Mouse (Mus musculus) hindbrain, postnatal 0 days (tissue): ENCODE measurements around the gene Wfdc12. TPM values are rescaled to one million over a fixed set of nuclear protein-coding genes. Genes with fewer than 3 reads are reported as not detected.
A peak's percentile ranks its signal among the peaks of the same experiment; 100 is the strongest.

ENCODE experiments used
- ATAC-seq: fragments of 200-750 bp; cut with Nextera tagmentation; 2 replicates; pipeline ENCODE4 v1.8.0; 2017; ENCODE audit warnings: mild to moderate bottlenecking, moderate TSS enrichment, moderate library complexity
- DNase-seq: peaks from one replicate; pipeline ENCODE4 v3.0.0-alpha.2; 2015; ENCODE audit warnings: low spot score
- H3K27ac ChIP-seq: fragments of 300-500 bp; sonication (generic); 2 replicates; pipeline ENCODE4 v1.5.1; 2014; ENCODE audit warnings: mild to moderate bottlenecking
- H3K27me3 ChIP-seq: fragments of 300-500 bp; sonication (generic); 2 replicates; pipeline ENCODE4 v1.6.1; 2014; ENCODE audit warnings: low read length, mixed read lengths; ENCODE audit not compliant: insufficient read depth
- H3K36me3 ChIP-seq: fragments of 300-500 bp; sonication (generic); 2 replicates; pipeline ENCODE4 v1.6.1; 2014; ENCODE audit warnings: low read length, mixed read lengths; ENCODE audit not compliant: insufficient read depth
- H3K4me1 ChIP-seq: fragments of 300-500 bp; sonication (generic); 2 replicates; pipeline ENCODE4 v1.6.1; 2014; ENCODE audit warnings: antibody characterized with exemption, low read length, mixed read lengths; ENCODE audit not compliant: insufficient read depth
- H3K4me2 ChIP-seq: fragments of 300-500 bp; sonication (generic); 2 replicates; pipeline ENCODE4 v1.6.1; 2014; ENCODE audit warnings: low read depth, mild to moderate bottlenecking, low read length, moderate library complexity, mixed read lengths
- H3K4me3 ChIP-seq: fragments of 300-500 bp; sonication (generic); 2 replicates; pipeline ENCODE4 v1.5.1; 2014; ENCODE audit warnings: low read length
- H3K9ac ChIP-seq: fragments of 300-500 bp; sonication (generic); replicated peaks from 2 replicates; pipeline ENCODE4 v1.6.1; 2014; ENCODE audit warnings: mild to moderate bottlenecking, low read length, moderate library complexity, mixed read lengths
- H3K9me3 ChIP-seq: fragments of 300-500 bp; sonication (generic); 2 replicates; pipeline ENCODE4 v1.6.1; 2016; ENCODE audit warnings: low read length, mixed read lengths
- CTCF ChIP-seq: IDR thresholded peaks from 2 replicates; pipeline ENCODE4 v1.5.1; 2016; ENCODE audit warnings: antibody characterized with exemption, control low read depth, low read depth
- WGBS: fragments of 180-500 bp; shearing (Covaris S2); extraction: QIAGEN DNeasy Blood & Tissue Kit; methylation state at CpG from one replicate; pipeline ENCODE4 v1.1.7; 2014; 5-methylcytosine and 5-hydroxymethylcytosine counted together
- polyA plus RNA-seq: library from polyadenylated mRNA; unstranded; fragments of >200 nt; fragmentation: Nextera tagmentation; extraction: Ambion mirVana; gene quantifications from 2 replicates; pipeline ENCODE4 v1.2.1, GENCODE M21; 2015
- total RNA-seq: library from RNA; depleted of rRNA; stranded (reverse); fragments of >200 nt; gene quantifications from 2 replicates; pipeline ENCODE4 v1.2.3, GENCODE M21; 2014

Gene Wfdc12
- total and polyA plus RNA-seq, 2 experiments from 2014 or later = not detected

GRCm38 (mm10) chr2:164194959-164195630, 4.7 kb upstream of the Wfdc12 start:
- TF ChIP-seq CTCF = no peak
- no peak overlapping the region for H3K4me2 ChIP-seq
- H3K4me1 ChIP-seq = no peaks in the 10 kb centered on the region
- DNase-seq (no peak), ATAC-seq (no peak)
- no peak overlapping the region for H3K27ac ChIP-seq
- H3K4me3 ChIP-seq = no peak overlapping the region
- H3K9me3 ChIP-seq = no peaks in the 10 kb centered on the region
- no peak overlapping the region for H3K9ac ChIP-seq
- 78% methylated on average over 5 of the region's 5 CpGs for WGBS
- no peaks in the 10 kb centered on the region for H3K27me3 ChIP-seq
- no peaks in the 10 kb centered on the region for H3K36me3 ChIP-seq

- Histone ChIP-seq H3K27ac (no peak overlapping the region), H3K27me3 (no peaks in the 10 kb centered on the region), H3K9ac (no peak overlapping the region), H3K36me3 (no peaks in the 10 kb centered on the region), H3K4me2 (no peak overlapping the region), H3K4me3 (no peak overlapping the region), H3K4me1 (no peaks in the 10 kb centered on the region), H3K9me3 (no peaks in the 10 kb centered on the region)
- TF ChIP-seq CTCF = no peak
- DNase-seq (no peak), ATAC-seq (no peak)
Observed at GRCm38 (mm10) chr2:164192279-164192678, 1.9 kb upstream of the Wfdc12 start.

GRCm38 (mm10) chr2:164188722-164189121, 1.7 kb downstream of the Wfdc12 start:
- DNase-seq (no peak), ATAC-seq (no peak)
- Histone ChIP-seq H3K9me3 (no peaks in the 10 kb centered on the region), H3K36me3 (no peaks in the 10 kb centered on the region), H3K9ac (no peak overlapping the region), H3K4me3 (no peak overlapping the region), H3K4me1 (no peaks in the 10 kb centered on the region), H3K27me3 (no peaks in the 10 kb centered on the region), H3K4me2 (no peak overlapping the region), H3K27ac (no peak overlapping the region)
- TF ChIP-seq CTCF = peak; percentile 65
- WGBS = 30% methylated on average over 5 of the region's 5 CpGs

- H3K4me3 ChIP-seq = no peak overlapping the region
- no peak overlapping the region for H3K4me2 ChIP-seq
- no peaks in the 10 kb centered on the region for H3K4me1 ChIP-seq
- ATAC-seq = no peak
- H3K36me3 ChIP-seq = no peaks in the 10 kb centered on the region
- no peaks in the 10 kb centered on the region for H3K27me3 ChIP-seq
- no peak overlapping the region for H3K9ac ChIP-seq
- no peak overlapping the region for H3K27ac ChIP-seq
- no peak for TF ChIP-seq CTCF
- DNase-seq = no peak
- 45% methylated on average over 9 of the region's 9 CpGs for WGBS
- H3K9me3 ChIP-seq = no peaks in the 10 kb centered on the region
Observed at GRCm38 (mm10) chr2:164184145-164184719, 6.2 kb downstream of the Wfdc12 start.

GRCm38 (mm10) chr2:164183340-164183739, 7.1 kb downstream of the Wfdc12 start:
- H3K27me3 ChIP-seq = no peaks in the 10 kb centered on the region
- no peak for TF ChIP-seq CTCF
- WGBS = 72% methylated on average over 9 of the region's 9 CpGs

GRCm38 (mm10) chr2:164182692-164183255, 7.6 kb downstream of the Wfdc12 start, which contains the start of gene Wfdc5:
Gene Wfdc5 (minus strand): TSS chr2:164182742.
- no peak within 1 kb of the TSS for H3K9ac ChIP-seq
- no peaks in the 10 kb centered on the region for H3K36me3 ChIP-seq
- DNase-seq = no peak
- no peak within 1 kb of the TSS for H3K4me3 ChIP-seq
- no peak for ATAC-seq
- H3K9me3 ChIP-seq = no peaks in the 10 kb centered on the region
- no peaks in the 10 kb centered on the region for H3K27me3 ChIP-seq
- WGBS = 87% methylated on average over 7 of the region's 7 CpGs
- TF ChIP-seq CTCF = no peak
- H3K4me1 ChIP-seq = no peaks in the 10 kb centered on the region
- H3K27ac ChIP-seq = no peak within 1 kb of the TSS
- H3K4me2 ChIP-seq = no peak within 1 kb of the TSS

More at GRCm38 (mm10) chr2:164183340-164183739, 7.1 kb downstream of the Wfdc12 start:
- DNase-seq (no peak), ATAC-seq (no peak)
- Histone ChIP-seq H3K27ac (no peak overlapping the region), H3K4me1 (no peaks in the 10 kb centered on the region), H3K4me2 (no peak overlapping the region), H3K4me3 (no peak overlapping the region), H3K36me3 (no peaks in the 10 kb centered on the region), H3K9me3 (no peaks in the 10 kb centered on the region), H3K9ac (no peak overlapping the region)

- H3K36me3 ChIP-seq = no peaks in the 10 kb centered on the region
- no peaks in the 10 kb centered on the region for H3K4me1 ChIP-seq
- no peaks in the 10 kb centered on the region for H3K9me3 ChIP-seq
- no peak overlapping the region for H3K9ac ChIP-seq
- no peak for ATAC-seq
- no peak for TF ChIP-seq CTCF
- no peaks in the 10 kb centered on the region for H3K27me3 ChIP-seq
- no peak overlapping the region for H3K4me2 ChIP-seq
- no peak overlapping the region for H3K27ac ChIP-seq
- DNase-seq = no peak
- WGBS = 90% methylated on average over 4 of the region's 4 CpGs
- no peak overlapping the region for H3K4me3 ChIP-seq
Observed at GRCm38 (mm10) chr2:164180770-164181169, 9.6 kb downstream of the Wfdc12 start.
